In the genomic region with DNA sequence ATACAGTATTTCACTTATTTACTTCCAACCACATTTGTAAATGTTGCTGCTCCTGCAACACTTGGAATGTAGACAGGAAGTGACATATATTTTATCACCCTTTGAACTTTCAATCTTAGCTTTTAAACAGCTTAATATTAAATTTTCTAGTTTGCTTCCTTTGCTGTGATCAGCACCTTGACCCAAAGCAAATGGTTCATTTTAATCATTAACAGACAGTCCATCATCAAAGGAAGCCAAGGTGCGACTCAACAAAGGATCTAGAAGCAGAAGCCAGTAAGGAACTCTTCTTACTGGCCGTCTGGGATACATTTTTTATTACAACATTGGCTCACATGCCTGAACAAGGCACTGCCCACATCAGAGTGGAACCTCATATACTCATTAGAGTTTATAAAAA, we compare ENCODE assay signal across 28 mouse cellular contexts.
"Had no signal": no experiment of that assay in that cellular context is flagged by ENCODE, and none has a peak within 500 bp of the region (broad histone marks: within the 10 kb centered on the region; RNA-seq: fewer than 3 reads in every experiment).

No protein-coding gene starts in this region.

- H3K4me1 ChIP-seq: embryonic facial prominence, embryonic 10.5 days; embryonic facial prominence, embryonic 12.5 days; embryonic facial prominence, embryonic 13.5 days; embryonic facial prominence, embryonic 15.5 days; forebrain, embryonic 10.5 days; forebrain, embryonic 12.5 days; forebrain, embryonic 13.5 days; forebrain, embryonic 15.5 days had no signal

- H3K4me2 ChIP-seq: embryonic facial prominence, embryonic 12.5 days; embryonic facial prominence, embryonic 13.5 days; embryonic facial prominence, embryonic 15.5 days; forebrain, embryonic 12.5 days; forebrain, embryonic 13.5 days; forebrain, embryonic 15.5 days had no signal

- DNase-seq: cerebellum, adult 18-20 months; cerebellum, adult 2 months; cerebellum, adult 8-10 months; cerebellum, adult 9-10 months; cerebellum, adult 9-11 months; cerebellum, postnatal 10 days; cerebellum, postnatal 14 days; cerebellum, postnatal 25 days; cerebellum, postnatal 36 days; embryo, embryonic 11 days; forebrain, postnatal 0 days; gastrocnemius, adult 2 months; gastrocnemius, postnatal 10 days; gastrocnemius, postnatal 14 days; gastrocnemius, postnatal 25 days; gastrocnemius, postnatal 36 days; heart, adult 11 months had no signal

- H3K27me3 ChIP-seq: embryonic facial prominence, embryonic 12.5 days; embryonic facial prominence, embryonic 13.5 days; embryonic facial prominence, embryonic 15.5 days; forebrain, embryonic 12.5 days; forebrain, embryonic 13.5 days; forebrain, embryonic 15.5 days had no signal

- H3K27ac ChIP-seq: embryonic facial prominence, embryonic 10.5 days; embryonic facial prominence, embryonic 12.5 days; embryonic facial prominence, embryonic 13.5 days; embryonic facial prominence, embryonic 15.5 days; forebrain, embryonic 10.5 days; forebrain, embryonic 12.5 days; forebrain, embryonic 13.5 days; forebrain, embryonic 15.5 days; gastrocnemius, adult 2 months had no signal

- H3K9me3 ChIP-seq: embryonic facial prominence, embryonic 10.5 days; embryonic facial prominence, embryonic 12.5 days; embryonic facial prominence, embryonic 13.5 days; embryonic facial prominence, embryonic 15.5 days; forebrain, embryonic 10.5 days; forebrain, embryonic 12.5 days; forebrain, embryonic 13.5 days; forebrain, embryonic 15.5 days had no signal

- H3K4me3 ChIP-seq: embryonic facial prominence, embryonic 10.5 days; embryonic facial prominence, embryonic 12.5 days; embryonic facial prominence, embryonic 13.5 days; embryonic facial prominence, embryonic 15.5 days; erythroblast, embryonic 14.5 days; forebrain, embryonic 10.5 days; forebrain, embryonic 12.5 days; forebrain, embryonic 13.5 days; forebrain, embryonic 15.5 days; gastrocnemius, adult 2 months had no signal

- ATAC-seq: forebrain, embryonic 13.5 days; forebrain, embryonic 14.5 days; forebrain, embryonic 15.5 days; forebrain, embryonic 16.5 days; forebrain, postnatal 0 days had no signal

- H3K36me3 ChIP-seq: embryonic facial prominence, embryonic 10.5 days; embryonic facial prominence, embryonic 12.5 days; embryonic facial prominence, embryonic 13.5 days; embryonic facial prominence, embryonic 15.5 days; forebrain, embryonic 10.5 days; forebrain, embryonic 12.5 days; forebrain, embryonic 15.5 days had no signal

- H3K9ac ChIP-seq: embryonic facial prominence, embryonic 12.5 days; embryonic facial prominence, embryonic 13.5 days; embryonic facial prominence, embryonic 15.5 days; forebrain, embryonic 12.5 days; forebrain, embryonic 13.5 days; forebrain, embryonic 15.5 days; forebrain, postnatal 0 days had no signal
